Mouse (Mus musculus) lung, adult 2 months (tissue): Measurements from ENCODE around the gene Hcn1.

Experiments
- CTCF ChIP-seq: fragments of 200-500 bp; IDR thresholded peaks from 2 replicates; pipeline ENCODE4 v1.5.1; 2011; ENCODE audit warnings: mild to moderate bottlenecking, low read length, control low read depth; ENCODE audit not compliant: insufficient read depth
- POLR2A ChIP-seq: fragments of 200-500 bp; IDR thresholded peaks from 2 replicates; pipeline ENCODE4 v1.6.1; 2011; ENCODE audit warnings: low read depth, mild to moderate bottlenecking, control low read depth, low read length, borderline replicate concordance; ENCODE audit errors: extremely low read depth

- TF ChIP-seq CTCF (no peak), POLR2A (no peak)
Observed at GRCm38 (mm10) chr13:117999767-118000488, 397.8 kb downstream of the Hcn1 start.
